In the genomic region with DNA sequence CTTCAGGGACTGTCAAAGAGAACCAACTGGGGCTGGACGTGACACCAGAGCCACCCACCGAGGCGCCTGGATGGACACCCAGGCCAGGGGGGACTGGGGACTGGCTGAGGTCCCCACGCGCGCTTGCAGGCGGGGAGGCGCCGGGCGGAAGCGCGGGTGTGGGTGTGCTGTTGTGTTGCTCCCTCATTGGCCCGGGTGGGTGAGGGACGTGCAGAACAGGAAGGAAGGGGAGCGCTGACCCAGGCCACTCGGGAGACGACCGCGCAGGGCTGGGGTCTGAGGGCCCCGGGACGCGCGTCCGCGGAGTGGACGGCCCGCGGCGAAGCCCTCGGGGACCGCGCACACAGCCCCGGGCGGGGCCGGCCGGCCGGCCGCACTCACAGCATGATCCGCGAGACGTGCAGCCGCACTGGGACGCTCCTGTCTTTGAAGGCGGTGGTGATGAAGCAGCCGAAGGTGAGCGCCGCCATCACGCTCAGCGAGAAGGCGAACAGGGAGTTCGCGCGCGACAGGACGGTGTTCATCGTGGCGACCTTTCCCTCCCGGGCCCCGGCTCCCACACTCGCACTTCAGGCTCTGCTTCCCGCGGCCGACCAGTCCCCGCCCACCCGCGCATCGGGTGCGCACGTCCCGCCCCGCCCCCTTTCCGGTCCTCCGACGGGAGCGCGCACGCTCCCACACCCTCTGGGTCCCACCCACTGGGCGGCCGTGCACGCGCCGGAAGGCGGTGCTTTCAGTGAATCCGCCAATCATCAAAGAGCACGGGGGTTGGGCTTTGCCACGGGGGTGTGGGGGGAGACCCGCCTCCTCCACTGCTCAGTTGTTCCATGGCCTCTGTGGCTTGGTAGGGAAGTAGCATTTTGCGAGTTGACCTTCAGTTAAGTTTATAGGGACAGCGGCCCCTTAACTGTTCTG, we compare ENCODE assay signal across 8 mouse cellular contexts. TPM values are rescaled to one million over a fixed set of nuclear protein-coding genes. Genes with fewer than 3 reads are reported as not detected.
DNase-seq lines count a peak whose midpoint lies in the region; ATAC-seq and TF ChIP-seq lines count a peak whose summit lies in the region.

A gene (plus strand): TSS at position 199 of the 915 bp plus-strand sequence.
A gene (minus strand): TSS at position 617 of the 915 bp plus-strand sequence.

- no peaks in the 10 kb centered on the region for H3K27me3 ChIP-seq in CH12.LX (replicated peaks)
- H3K27me3 ChIP-seq in forebrain, embryonic 12.5 days: no peaks in the 10 kb centered on the region
- H3K27me3 ChIP-seq in heart, postnatal 0 days (ENCODE audit: control insufficient read depth, insufficient read depth, low read length): no peaks in the 10 kb centered on the region
- no peaks in the 10 kb centered on the region for H3K27me3 ChIP-seq in liver, embryonic 16.5 days (ENCODE audit: control insufficient read depth, insufficient read depth, low read depth, low read length)
- H3K27me3 ChIP-seq in neural tube, embryonic 13.5 days: no peaks in the 10 kb centered on the region
- H3K27me3 ChIP-seq in testis, adult 2 months (ENCODE audit: control insufficient read depth, insufficient read depth, low read length): no peaks in the 10 kb centered on the region

- peaks cover 5 to 37% of the 10 kb centered on the region in 2 experiments; a peak in 3 of 4 replicates for H3K4me1 ChIP-seq in CH12.LX (ENCODE audit: control insufficient read depth in 1 of 2, insufficient read depth in 2 of 2)
- H3K4me1 ChIP-seq in forebrain, embryonic 12.5 days: peaks cover 18% of the 10 kb centered on the region
- H3K4me1 ChIP-seq in heart, postnatal 0 days (ENCODE audit: control insufficient read depth, insufficient read depth): peaks cover 9% of the 10 kb centered on the region; the same call in 1 of the 2 replicates
- peaks cover 20% of the 10 kb centered on the region for H3K4me1 ChIP-seq in liver, embryonic 16.5 days (ENCODE audit: control insufficient read depth, low read depth, low read length)
- H3K4me1 ChIP-seq in neural tube, embryonic 13.5 days (replicated peaks): peaks cover 19% of the 10 kb centered on the region
- peaks cover 2% of the 10 kb centered on the region; the same call in 1 of the 2 replicates for H3K4me1 ChIP-seq in testis, adult 2 months (ENCODE audit: control insufficient read depth, insufficient read depth, low read length)

- peak; percentile 81 for TF ChIP-seq POLR2A in CH12.LX (IDR thresholded peaks at IDR 0.05; ENCODE audit: low read depth, low read length)
- TF ChIP-seq POLR2A in testis, adult 2 months (IDR thresholded peaks at IDR 0.05; ENCODE audit: control insufficient read depth, low read depth, low read length): peak; percentile 60; the same call in 1 of the 2 replicates

- TF ChIP-seq CTCF in CH12.LX (conservative IDR thresholded peaks at IDR 0.05 in 1 of 2, IDR thresholded peaks at IDR 0.05 in 1 of 2; ENCODE audit: low read depth in 2 of 2, low read length in 2 of 2): no peak
- no peak for TF ChIP-seq CTCF in heart, postnatal 0 days (IDR thresholded peaks at IDR 0.05; ENCODE audit: low read depth)
- TF ChIP-seq CTCF in testis, adult 2 months (IDR thresholded peaks at IDR 0.05; ENCODE audit: control insufficient read depth, insufficient read depth, insufficient replicate concordance, low read depth, low read length): no peak

- H3K36me3 ChIP-seq in CH12.LX (replicated peaks in 1 of 2; ENCODE audit: control insufficient read depth in 1 of 2, insufficient read depth in 1 of 2, low read length in 1 of 2): peaks cover 5 to 20% of the 10 kb centered on the region in 2 experiments
- 0 out of 2 replicates have a peak, but pooled peaks cover 3% of the 10 kb centered on the region for H3K36me3 ChIP-seq in forebrain, embryonic 12.5 days (replicated peaks)
- no peaks in the 10 kb centered on the region; the same call in none of the 2 replicates for H3K36me3 ChIP-seq in heart, postnatal 0 days (replicated peaks; ENCODE audit: control insufficient read depth, insufficient read depth, low read length)
- no peaks in the 10 kb centered on the region for H3K36me3 ChIP-seq in liver, embryonic 16.5 days (ENCODE audit: control insufficient read depth, insufficient read depth)
- no peaks in the 10 kb centered on the region for H3K36me3 ChIP-seq in neural tube, embryonic 13.5 days
- no peaks in the 10 kb centered on the region; the same call in 1 of the 2 replicates for H3K36me3 ChIP-seq in testis, adult 2 months (ENCODE audit: control insufficient read depth, insufficient read depth, low read length)

- TF ChIP-seq EP300 in CH12.LX (IDR thresholded peaks at IDR 0.05; ENCODE audit: low read length): no peak
- TF ChIP-seq EP300 in heart, postnatal 0 days (IDR thresholded peaks at IDR 0.05; ENCODE audit: low read depth): peak; percentile 27; the same call in 1 of the 2 replicates

- ATAC-seq in forebrain, embryonic 12.5 days (ENCODE audit: low FRiP score): peak; percentile 95
- peak; percentile 95 for ATAC-seq in heart, postnatal 0 days (ENCODE audit: insufficient read depth, low read depth)
- ATAC-seq in liver, embryonic 16.5 days (ENCODE audit: low read depth): peak; percentile 94
- ATAC-seq in neural tube, embryonic 13.5 days (ENCODE audit: low read depth): peak; percentile 97

- peak within 1 kb of the TSS; percentile 98 for H3K4me2 ChIP-seq in CH12.LX (ENCODE audit: insufficient read depth, low read depth, poor library complexity, severe bottlenecking)
- peak within 1 kb of the TSS; percentile 54 for H3K4me2 ChIP-seq in forebrain, embryonic 12.5 days
- H3K4me2 ChIP-seq in heart, postnatal 0 days (ENCODE audit: low read depth, low read length): peak within 1 kb of the TSS; percentile 78
- peak within 1 kb of the TSS; percentile 90 for H3K4me2 ChIP-seq in liver, embryonic 16.5 days (ENCODE audit: low read depth, low read length)
- H3K4me2 ChIP-seq in neural tube, embryonic 13.5 days: peak within 1 kb of the TSS; percentile 68

- DNase-seq in CH12.LX (ENCODE audit: extremely low read depth): peak; percentile 93
- peak; percentile 93 for DNase-seq in c-Kit-positive CD71-positive TER-119-positive erythroid progenitor cells, embryonic 14.5 days (ENCODE audit: low spot score)
- DNase-seq in heart, postnatal 0 days (ENCODE audit: low spot score): peak; percentile 93
- DNase-seq in kidney, postnatal 4 days: peak; percentile 98

- peak within 1 kb of the TSS; percentile 73 for H3K27ac ChIP-seq in CH12.LX (ENCODE audit: insufficient read depth, low read depth)
- H3K27ac ChIP-seq in forebrain, embryonic 12.5 days: peak within 1 kb of the TSS; percentile 80
- H3K27ac ChIP-seq in heart, postnatal 0 days (ENCODE audit: low read depth): peak within 1 kb of the TSS; percentile 92
- peak within 1 kb of the TSS; percentile 87 for H3K27ac ChIP-seq in liver, embryonic 16.5 days (ENCODE audit: low read length)
- H3K27ac ChIP-seq in neural tube, embryonic 13.5 days (replicated peaks): peak within 1 kb of the TSS; percentile 93
- H3K27ac ChIP-seq in testis, adult 2 months (ENCODE audit: control insufficient read depth, insufficient read depth, low read depth, low read length): peak within 1 kb of the TSS; percentile 73

- in situ Hi-C loops in CH12.LX (cut with MboI; ENCODE audit: low pct_ligation_motif_present, low pct_unique_long_range_greater_than_20kb, low sequenced_read_pairs): no loop called here

- peaks cover 37% of the 10 kb centered on the region for H3K79me2 ChIP-seq in CH12.LX (replicated peaks; ENCODE audit: control insufficient read depth, extremely low read depth, insufficient read depth, poor library complexity, severe bottlenecking)

- dilution Hi-C loops in CH12.LX (cut with MboI; ENCODE audit: extremely low pct_ligation_motif_present, extremely low pct_unique_long_range_greater_than_20kb, low sequenced_read_pairs): no loop called here

- under 1% methylated on average over 85 of the region's 89 CpGs for WGBS in forebrain, embryonic 12.5 days
- WGBS in heart, postnatal 0 days: under 1% methylated on average over 85 of the region's 89 CpGs
- under 1% methylated on average over 82 of the region's 89 CpGs for whole genome bisulfite sequencing in liver, embryonic 16.5 days (ENCODE audit: insufficient replicate concordance)
- WGBS in neural tube, embryonic 13.5 days: under 1% methylated on average over 88 of the region's 89 CpGs

- H3K9ac ChIP-seq in CH12.LX (ENCODE audit: insufficient read depth, low read depth): peak within 1 kb of the TSS; percentile 95
- H3K9ac ChIP-seq in forebrain, embryonic 12.5 days: peak within 1 kb of the TSS; percentile 87
- peak within 1 kb of the TSS; percentile 77 for H3K9ac ChIP-seq in heart, postnatal 0 days (replicated peaks; ENCODE audit: low read depth, low read length)
- H3K9ac ChIP-seq in liver, embryonic 16.5 days (ENCODE audit: low read depth, low read length): peak within 1 kb of the TSS; percentile 89
- peak within 1 kb of the TSS; percentile 94 for H3K9ac ChIP-seq in neural tube, embryonic 13.5 days

- TF ChIP-seq RAD21 in CH12.LX (IDR thresholded peaks at IDR 0.05; ENCODE audit: low read depth, low read length): no peak

- H3K9me3 ChIP-seq in CH12.LX (replicated peaks; ENCODE audit: low read length): no peaks in the 10 kb centered on the region
- H3K9me3 ChIP-seq in forebrain, embryonic 12.5 days: no peaks in the 10 kb centered on the region
- no peaks in the 10 kb centered on the region for H3K9me3 ChIP-seq in heart, postnatal 0 days (replicated peaks; ENCODE audit: control insufficient read depth, low read length)
- H3K9me3 ChIP-seq in liver, embryonic 16.5 days (replicated peaks; ENCODE audit: control insufficient read depth, low read length): no peaks in the 10 kb centered on the region
- no peaks in the 10 kb centered on the region for H3K9me3 ChIP-seq in neural tube, embryonic 13.5 days

- peak within 1 kb of the TSS; percentile 86 to 97 (median 95) for H3K4me3 ChIP-seq in CH12.LX (replicated peaks in 1 of 3; ENCODE audit: low read depth in 2 of 3, low read length in 2 of 3, poor library complexity in 1 of 3)
- H3K4me3 ChIP-seq in forebrain, embryonic 12.5 days (replicated peaks): peak within 1 kb of the TSS; percentile 84
- peak within 1 kb of the TSS; percentile 93 for H3K4me3 ChIP-seq in heart, postnatal 0 days (ENCODE audit: low read depth, low read length)
- H3K4me3 ChIP-seq in liver, embryonic 16.5 days (ENCODE audit: low read depth, low read length): peak within 1 kb of the TSS; percentile 90
- H3K4me3 ChIP-seq in neural tube, embryonic 13.5 days: peak within 1 kb of the TSS; percentile 95
- peak within 1 kb of the TSS; percentile 97 for H3K4me3 ChIP-seq in testis, adult 2 months (ENCODE audit: control insufficient read depth, low read depth, low read length)

RNA-seq across cellular contexts. Expression of the first gene that starts in this region (rescaled TPM):
- total RNA-seq in CH12.LX (2012; rRNA removed): not detected in 2 replicates
- not detected in 2 replicates for total RNA-seq in CH12.LX (2014; rRNA removed)
- 0.74 TPM in 1 of 2 replicates, not detected in the other for polyA plus RNA-seq in CH12.LX (2012; ENCODE audit: insufficient read length, low read depth)
- 6.3 and 7.6 TPM in 2 replicates for polyA plus RNA-seq in forebrain, embryonic 12.5 days (2016; fragmentation: Nextera tagmentation; extraction: Ambion mirVana)
- 1.9 and 2.2 TPM in 2 replicates for total RNA-seq in heart, postnatal 0 days (2014; rRNA removed; ENCODE audit: low replicate concordance)
- polyA plus RNA-seq in heart, postnatal 0 days (2015; fragmentation: Nextera tagmentation; extraction: Ambion mirVana): 6.6 and 8.6 TPM in 2 replicates
- polyA plus RNA-seq in liver, embryonic 16.5 days (2015; fragmentation: Nextera tagmentation; extraction: Ambion mirVana): 1.1 TPM in 2 replicates
- 4.3 and 5.2 TPM in 2 replicates for polyA plus RNA-seq in neural tube, embryonic 13.5 days (2015; fragmentation: Nextera tagmentation; extraction: Ambion mirVana)
- polyA plus RNA-seq in testis, adult 2 months (2012; rRNA removed): 8.1 and 10.3 TPM in 2 replicates

RNA-seq across cellular contexts. Expression of the second gene that starts in this region (rescaled TPM):
- 89.4 and 97.8 TPM in 2 replicates for total RNA-seq in CH12.LX (2012; rRNA removed)
- 220 and 241 TPM in 2 replicates for total RNA-seq in CH12.LX (2014; rRNA removed)
- polyA plus RNA-seq in CH12.LX (2012; ENCODE audit: insufficient read length, low read depth): 106 and 113 TPM in 2 replicates
- 85.9 and 88.2 TPM in 2 replicates for polyA plus RNA-seq in forebrain, embryonic 12.5 days (2016; fragmentation: Nextera tagmentation; extraction: Ambion mirVana)
- 24.8 and 36.7 TPM in 2 replicates for total RNA-seq in heart, postnatal 0 days (2014; rRNA removed; ENCODE audit: low replicate concordance)
- 32.7 and 36.2 TPM in 2 replicates for polyA plus RNA-seq in heart, postnatal 0 days (2015; fragmentation: Nextera tagmentation; extraction: Ambion mirVana)
- 54.9 and 61.7 TPM in 2 replicates for polyA plus RNA-seq in liver, embryonic 16.5 days (2015; fragmentation: Nextera tagmentation; extraction: Ambion mirVana)
- polyA plus RNA-seq in neural tube, embryonic 13.5 days (2015; fragmentation: Nextera tagmentation; extraction: Ambion mirVana): 48.6 and 59.3 TPM in 2 replicates
- polyA plus RNA-seq in testis, adult 2 months (2012; rRNA removed): 7.3 and 10.4 TPM in 2 replicates

Comparison
In these comparisons a context has a peak if more than half of its experiments do, and no peak if none do; other contexts are left out.
1. Peak in every context shown above with its lines: DNase-seq, ATAC-seq, H3K4me3 ChIP-seq and H3K27ac ChIP-seq.